Mouse (Mus musculus): ENCODE measurements around the gene Cnnm3. TPM values are rescaled to one million over a fixed set of nuclear protein-coding genes. Genes with fewer than 3 reads are reported as not detected.

Gene Cnnm3
- polyA plus RNA-seq, 1 experiment from 2014 or later: 5.8 TPM

GRCm38 (mm10) chr1:36512089-36512965, 660 bp downstream of the Cnnm3 start:
- H3K9me3 ChIP-seq: no peaks in the 10 kb centered on the region
- H3K36me3 ChIP-seq (replicated peaks): 0 out of 2 replicates have a peak, but pooled peaks cover 3% of the 10 kb centered on the region
- under 1% methylated on average over 103 of the region's 126 CpGs for WGBS
- H3K27me3 ChIP-seq (replicated peaks): no peaks in the 10 kb centered on the region
- H3K9ac ChIP-seq: peak overlapping the region; percentile 71
- peaks cover 37% of the 10 kb centered on the region for H3K4me1 ChIP-seq
- ATAC-seq (replicated peaks): peak; percentile 84
- peak overlapping the region; percentile 87 for H3K4me2 ChIP-seq
- peak overlapping the region; percentile 74 for H3K4me3 ChIP-seq
- peak overlapping the region; percentile 96 for H3K27ac ChIP-seq

GRCm38 (mm10) chr1:36512966-36513280, 1.3 kb downstream of the Cnnm3 start:
- Histone ChIP-seq H3K27me3 (replicated peaks) (no peaks in the 10 kb centered on the region), H3K4me2 (peak overlapping the region; percentile 87), H3K4me1 (peaks cover 42% of the 10 kb centered on the region), H3K27ac (peak overlapping the region; percentile 96), H3K36me3 (replicated peaks) (no peaks in the 10 kb centered on the region), H3K9ac (peak overlapping the region; percentile 71), H3K9me3 (no peaks in the 10 kb centered on the region), H3K4me3 (peak overlapping the region; percentile 74)
- ATAC-seq (replicated peaks): no peak; the same call in 1 of the 2 replicates
- WGBS: 2% methylated on average over 16 of the region's 16 CpGs

- H3K27me3 ChIP-seq (replicated peaks): no peaks in the 10 kb centered on the region
- H3K9ac ChIP-seq: peak overlapping the region; percentile 71
- no peaks in the 10 kb centered on the region for H3K36me3 ChIP-seq (replicated peaks)
- H3K9me3 ChIP-seq: no peaks in the 10 kb centered on the region
- 0% methylated on average over 1 of the region's 1 CpGs for WGBS
- ATAC-seq (replicated peaks): no peak
- peak overlapping the region; percentile 87 for H3K4me2 ChIP-seq
- peak overlapping the region; percentile 96; the same call in 1 of the 2 replicates for H3K27ac ChIP-seq
- peak overlapping the region; percentile 74 for H3K4me3 ChIP-seq
- H3K4me1 ChIP-seq: peaks cover 45% of the 10 kb centered on the region
These were observed 1.6 kb downstream of the Cnnm3 start for GRCm38 (mm10) chr1:36513310-36513709.

- ATAC-seq (replicated peaks): no peak
- Histone ChIP-seq H3K27me3 (replicated peaks) (no peaks in the 10 kb centered on the region), H3K9ac (peak overlapping the region; percentile 71), H3K9me3 (no peaks in the 10 kb centered on the region), H3K4me2 (peak overlapping the region; percentile 87), H3K36me3 (replicated peaks) (no peaks in the 10 kb centered on the region), H3K4me1 (peaks cover 46% of the 10 kb centered on the region), H3K4me3 (peak overlapping the region; percentile 74), H3K27ac (peak overlapping the region; percentile 30; the same call in 1 of the 2 replicates)
- 38% methylated on average over 2 of the region's 2 CpGs for WGBS
These were observed 2.1 kb downstream of the Cnnm3 start for GRCm38 (mm10) chr1:36513718-36514117.

- H3K4me1 ChIP-seq: peaks cover 44% of the 10 kb centered on the region
- no peak for ATAC-seq (replicated peaks)
- H3K9ac ChIP-seq: no peak overlapping the region
- WGBS: 90% methylated on average over 3 of the region's 3 CpGs
- H3K9me3 ChIP-seq: no peaks in the 10 kb centered on the region
- no peaks in the 10 kb centered on the region for H3K27me3 ChIP-seq (replicated peaks)
- peaks cover 27% of the 10 kb centered on the region for H3K36me3 ChIP-seq (replicated peaks)
- H3K27ac ChIP-seq: no peak overlapping the region
- H3K4me3 ChIP-seq: no peak overlapping the region
- H3K4me2 ChIP-seq: no peak overlapping the region
These were observed 6.6 kb downstream of the Cnnm3 start for GRCm38 (mm10) chr1:36518259-36518658.

- Histone ChIP-seq H3K36me3 (replicated peaks) (peaks cover 31% of the 10 kb centered on the region), H3K4me1 (peaks cover 36% of the 10 kb centered on the region), H3K4me2 (no peak overlapping the region), H3K27ac (no peak overlapping the region), H3K4me3 (no peak overlapping the region), H3K9ac (no peak overlapping the region), H3K27me3 (replicated peaks) (no peaks in the 10 kb centered on the region), H3K9me3 (no peaks in the 10 kb centered on the region)
- WGBS: 85% methylated on average over 11 of the region's 11 CpGs
- ATAC-seq (replicated peaks): no peak
These were observed 8.0 kb downstream of the Cnnm3 start for GRCm38 (mm10) chr1:36519626-36520025.

GRCm38 (mm10) chr1:36522210-36522609, 10.5 kb downstream of the Cnnm3 start:
- H3K9me3 ChIP-seq: no peaks in the 10 kb centered on the region
- peaks cover 17% of the 10 kb centered on the region; the same call in 1 of the 2 replicates for H3K4me1 ChIP-seq
- peaks cover 54% of the 10 kb centered on the region for H3K36me3 ChIP-seq (replicated peaks)
- no peak overlapping the region for H3K4me2 ChIP-seq
- no peak overlapping the region for H3K4me3 ChIP-seq
- WGBS: 92% methylated on average over 7 of the region's 7 CpGs
- H3K27ac ChIP-seq: no peak overlapping the region
- H3K9ac ChIP-seq: no peak overlapping the region
- no peak for ATAC-seq (replicated peaks)
- no peaks in the 10 kb centered on the region for H3K27me3 ChIP-seq (replicated peaks)

GRCm38 (mm10) chr1:36523332-36524013, 11.8 kb downstream of the Cnnm3 start:
- ATAC-seq (replicated peaks): peak; percentile 46
- H3K27me3 ChIP-seq (replicated peaks): no peaks in the 10 kb centered on the region
- 47% methylated on average over 9 of the region's 9 CpGs for WGBS
- no peak overlapping the region for H3K4me2 ChIP-seq
- H3K36me3 ChIP-seq (replicated peaks): peaks cover 55% of the 10 kb centered on the region
- H3K27ac ChIP-seq: peak overlapping the region; percentile 61; the same call in 1 of the 2 replicates
- no peaks in the 10 kb centered on the region for H3K9me3 ChIP-seq
- H3K9ac ChIP-seq: no peak overlapping the region
- no peak overlapping the region for H3K4me3 ChIP-seq
- peaks cover 8% of the 10 kb centered on the region; the same call in 1 of the 2 replicates for H3K4me1 ChIP-seq

- 93% methylated on average over 5 of the region's 5 CpGs for WGBS
- no peaks in the 10 kb centered on the region for H3K9me3 ChIP-seq
- no peak overlapping the region for H3K4me2 ChIP-seq
- peaks cover 8% of the 10 kb centered on the region; the same call in 1 of the 2 replicates for H3K4me1 ChIP-seq
- no peak overlapping the region for H3K4me3 ChIP-seq
- H3K27me3 ChIP-seq (replicated peaks): no peaks in the 10 kb centered on the region
- H3K9ac ChIP-seq: no peak overlapping the region
- no peak overlapping the region for H3K27ac ChIP-seq
- no peak for ATAC-seq (replicated peaks)
- H3K36me3 ChIP-seq (replicated peaks): peaks cover 55% of the 10 kb centered on the region
These were observed 12.4 kb downstream of the Cnnm3 start for GRCm38 (mm10) chr1:36524058-36524457.

GRCm38 (mm10) chr1:36525774-36526173, 14.1 kb downstream of the Cnnm3 start:
- no peak overlapping the region for H3K27ac ChIP-seq
- H3K9ac ChIP-seq: no peak overlapping the region
- H3K27me3 ChIP-seq (replicated peaks): no peaks in the 10 kb centered on the region
- no peak overlapping the region for H3K4me2 ChIP-seq
- peaks cover 48% of the 10 kb centered on the region for H3K36me3 ChIP-seq (replicated peaks)
- H3K9me3 ChIP-seq: no peaks in the 10 kb centered on the region
- H3K4me3 ChIP-seq: no peak overlapping the region
- peaks cover 8% of the 10 kb centered on the region; the same call in 1 of the 2 replicates for H3K4me1 ChIP-seq
- no peak for ATAC-seq (replicated peaks)
- WGBS: 88% methylated on average over 12 of the region's 12 CpGs

- ATAC-seq (replicated peaks): no peak
- WGBS: 88% methylated on average over 10 of the region's 10 CpGs
- H3K27ac ChIP-seq: no peak overlapping the region
- no peak overlapping the region for H3K4me2 ChIP-seq
- H3K9me3 ChIP-seq: no peaks in the 10 kb centered on the region
- no peak overlapping the region for H3K4me3 ChIP-seq
- H3K4me1 ChIP-seq: peaks cover 8% of the 10 kb centered on the region; the same call in 1 of the 2 replicates
- no peak overlapping the region for H3K9ac ChIP-seq
- H3K27me3 ChIP-seq (replicated peaks): no peaks in the 10 kb centered on the region
- H3K36me3 ChIP-seq (replicated peaks): peaks cover 37% of the 10 kb centered on the region
These were observed 15.2 kb downstream of the Cnnm3 start for GRCm38 (mm10) chr1:36526903-36527302.

GRCm38 (mm10) chr1:36528351-36528750, 16.7 kb downstream of the Cnnm3 start:
- Histone ChIP-seq H3K9ac (no peak overlapping the region), H3K36me3 (replicated peaks) (peaks cover 29% of the 10 kb centered on the region), H3K27ac (peak overlapping the region; percentile 65), H3K4me3 (no peak overlapping the region), H3K27me3 (replicated peaks) (no peaks in the 10 kb centered on the region), H3K4me2 (no peak overlapping the region), H3K9me3 (no peaks in the 10 kb centered on the region), H3K4me1 (peaks cover 5% of the 10 kb centered on the region; the same call in 1 of the 2 replicates)
- WGBS: 7% methylated on average over 1 of the region's 1 CpGs
- 0 out of 2 replicates have a peak, but pooled peaks have one; percentile 8 for ATAC-seq (replicated peaks)
